Mouse (Mus musculus): ENCODE results near the gene Cebpa.

- no peak for TF ChIP-seq MYOG (IDR thresholded peaks at IDR 0.05; ENCODE audit: control insufficient read depth in 1 of 3, insufficient read depth in 1 of 3, insufficient read length in 2 of 3, low read depth in 2 of 3)
- TF ChIP-seq USF1 (IDR thresholded peaks at IDR 0.05; ENCODE audit: low read depth), result no peak
Observed at GRCm38 (mm10) chr7:35149616-35150433, 30.7 kb downstream of the Cebpa start.
